Mouse (Mus musculus): ENCODE measurements at regions not wholly inside any gene's neighbourhood (a gene's known extent, or its start where the extent isn't known, plus 50 kb on each side); places are given as distances from the start of the nearest gene placed in this dataset.
A peak's percentile ranks its signal among the peaks of the same experiment; 100 is the strongest.

DNA sequence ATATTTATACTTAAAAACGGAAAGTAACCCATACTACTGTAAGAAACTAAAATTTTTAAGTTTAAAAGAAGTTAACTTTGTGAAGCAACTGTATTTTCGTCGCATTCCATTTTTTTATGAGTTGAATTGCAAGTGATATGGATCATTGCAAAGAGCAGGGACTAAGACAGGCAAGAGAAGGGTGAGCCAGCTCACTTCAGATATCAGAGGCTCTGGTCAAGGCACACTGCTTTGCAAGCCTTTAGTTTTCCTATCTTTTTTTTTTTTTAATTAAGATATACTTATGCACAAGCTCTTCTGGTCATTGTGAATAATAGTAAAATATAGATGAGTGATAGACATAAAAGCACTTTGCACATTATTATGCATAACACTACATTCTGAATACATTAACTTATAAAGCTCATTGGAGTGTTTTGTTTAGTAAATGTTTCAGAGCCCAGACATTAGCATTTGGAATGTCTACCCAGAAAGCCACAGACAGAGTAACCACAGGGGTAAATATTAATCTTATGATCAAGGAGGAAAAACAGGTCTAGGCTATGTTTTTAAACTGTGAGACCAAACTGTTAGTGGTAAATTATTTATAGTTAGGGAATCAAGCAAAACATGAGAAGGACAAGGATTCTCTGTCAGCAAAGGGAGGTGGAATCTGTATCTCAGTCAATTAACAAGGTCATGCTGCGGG, 392.8 kb upstream of the Nova1 start:
- Histone ChIP-seq H3K9me3 (ENCODE audit: control insufficient read depth, low read length) (no peaks in the 10 kb centered on the region), H3K9ac (ENCODE audit: low read length) (no peak overlapping the region), H3K27me3 (ENCODE audit: control insufficient read depth, insufficient read depth, low read length) (no peaks in the 10 kb centered on the region), H3K4me2 (replicated peaks; ENCODE audit: low read depth) (no peak overlapping the region), H3K27ac (replicated peaks) (no peak overlapping the region), H3K4me3 (ENCODE audit: low read depth, low read length) (no peak overlapping the region), H3K4me1 (replicated peaks; ENCODE audit: control insufficient read depth, insufficient read depth) (no peaks in the 10 kb centered on the region), H3K36me3 (ENCODE audit: control insufficient read depth, insufficient read depth, low read length) (no peaks in the 10 kb centered on the region)
- 77% methylated on average over 4 of the region's 4 CpGs for WGBS
- DNase-seq (ENCODE audit: low spot score) (no peak), ATAC-seq (ENCODE audit: low FRiP score, low TSS enrichment) (no peak)
- TF ChIP-seq CTCF (IDR thresholded peaks at IDR 0.05; ENCODE audit: low read depth) (no peak), EP300 (optimal IDR thresholded peaks at IDR 0.05) (no peak)

GRCm38 (mm10) chr12:47202936-47203335, 384.2 kb upstream of the Nova1 start:
- no peaks in the 10 kb centered on the region for H3K36me3 ChIP-seq (ENCODE audit: control insufficient read depth, insufficient read depth, low read length)
- no peaks in the 10 kb centered on the region for H3K9me3 ChIP-seq (ENCODE audit: control insufficient read depth, low read length)
- H3K4me3 ChIP-seq (ENCODE audit: low read depth, low read length): no peak overlapping the region
- WGBS: 78% methylated on average over 1 of the region's 1 CpGs
- no peak overlapping the region for H3K27ac ChIP-seq (replicated peaks)
- H3K4me2 ChIP-seq (replicated peaks; ENCODE audit: low read depth): no peak overlapping the region
- H3K9ac ChIP-seq (ENCODE audit: low read length): no peak overlapping the region
- no peak for DNase-seq (ENCODE audit: low spot score)
- H3K27me3 ChIP-seq (ENCODE audit: control insufficient read depth, insufficient read depth, low read length): no peaks in the 10 kb centered on the region
- TF ChIP-seq EP300 (optimal IDR thresholded peaks at IDR 0.05) (no peak), CTCF (IDR thresholded peaks at IDR 0.05; ENCODE audit: low read depth) (no peak)
- no peak for ATAC-seq (ENCODE audit: low FRiP score, low TSS enrichment)
- no peaks in the 10 kb centered on the region for H3K4me1 ChIP-seq (replicated peaks; ENCODE audit: control insufficient read depth, insufficient read depth)

DNA sequence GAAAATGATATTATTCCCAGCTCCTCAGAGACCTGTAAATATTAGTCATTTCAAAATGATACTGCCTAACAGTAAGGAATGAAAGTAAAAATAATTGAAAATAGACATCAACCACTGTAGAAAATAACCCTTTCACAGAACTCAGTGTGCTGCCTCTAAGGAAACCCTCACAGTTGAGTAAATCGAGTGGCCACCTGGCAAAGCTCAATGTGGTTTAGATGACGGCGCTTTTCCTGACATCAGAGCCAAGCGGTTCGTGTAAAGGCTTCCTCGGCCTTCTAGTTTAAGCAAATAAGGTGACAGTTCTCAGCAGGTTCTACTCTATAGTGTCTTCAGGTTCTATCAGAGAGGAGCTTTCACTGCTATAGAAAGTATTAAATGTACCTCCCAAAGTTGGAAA, 379.9 kb upstream of the Nova1 start:
- no peaks in the 10 kb centered on the region for H3K9me3 ChIP-seq (ENCODE audit: control insufficient read depth, low read length)
- no peak for DNase-seq (ENCODE audit: low spot score)
- TF ChIP-seq CTCF (IDR thresholded peaks at IDR 0.05; ENCODE audit: low read depth): no peak
- TF ChIP-seq EP300 (optimal IDR thresholded peaks at IDR 0.05): no peak
- no peaks in the 10 kb centered on the region for H3K4me1 ChIP-seq (replicated peaks; ENCODE audit: control insufficient read depth, insufficient read depth)
- H3K9ac ChIP-seq (ENCODE audit: low read length): no peak overlapping the region
- no peak overlapping the region for H3K27ac ChIP-seq (replicated peaks)
- no peaks in the 10 kb centered on the region for H3K36me3 ChIP-seq (ENCODE audit: control insufficient read depth, insufficient read depth, low read length)
- H3K4me3 ChIP-seq (ENCODE audit: low read depth, low read length): no peak overlapping the region
- no peak for ATAC-seq (ENCODE audit: low FRiP score, low TSS enrichment)
- no peak overlapping the region for H3K4me2 ChIP-seq (replicated peaks; ENCODE audit: low read depth)
- WGBS: 52% methylated on average over 6 of the region's 6 CpGs
- no peaks in the 10 kb centered on the region for H3K27me3 ChIP-seq (ENCODE audit: control insufficient read depth, insufficient read depth, low read length)

GRCm38 (mm10) chr12:47164736-47165135, 346.0 kb upstream of the Nova1 start:
- Histone ChIP-seq H3K4me3 (ENCODE audit: low read depth, low read length) (no peak overlapping the region), H3K4me2 (replicated peaks; ENCODE audit: low read depth) (peak overlapping the region; percentile 9), H3K36me3 (ENCODE audit: control insufficient read depth, insufficient read depth, low read length) (no peaks in the 10 kb centered on the region), H3K4me1 (replicated peaks; ENCODE audit: control insufficient read depth, insufficient read depth) (no peaks in the 10 kb centered on the region), H3K9ac (ENCODE audit: low read length) (no peak overlapping the region), H3K9me3 (ENCODE audit: control insufficient read depth, low read length) (no peaks in the 10 kb centered on the region), H3K27ac (replicated peaks) (no peak overlapping the region), H3K27me3 (ENCODE audit: control insufficient read depth, insufficient read depth, low read length) (no peaks in the 10 kb centered on the region)
- DNase-seq (ENCODE audit: low spot score): no peak
- TF ChIP-seq EP300 (optimal IDR thresholded peaks at IDR 0.05): no peak
- no peak for TF ChIP-seq CTCF (IDR thresholded peaks at IDR 0.05; ENCODE audit: low read depth)
- WGBS: 45% methylated on average over 8 of the region's 8 CpGs
- ATAC-seq (ENCODE audit: low FRiP score, low TSS enrichment): no peak

DNA sequence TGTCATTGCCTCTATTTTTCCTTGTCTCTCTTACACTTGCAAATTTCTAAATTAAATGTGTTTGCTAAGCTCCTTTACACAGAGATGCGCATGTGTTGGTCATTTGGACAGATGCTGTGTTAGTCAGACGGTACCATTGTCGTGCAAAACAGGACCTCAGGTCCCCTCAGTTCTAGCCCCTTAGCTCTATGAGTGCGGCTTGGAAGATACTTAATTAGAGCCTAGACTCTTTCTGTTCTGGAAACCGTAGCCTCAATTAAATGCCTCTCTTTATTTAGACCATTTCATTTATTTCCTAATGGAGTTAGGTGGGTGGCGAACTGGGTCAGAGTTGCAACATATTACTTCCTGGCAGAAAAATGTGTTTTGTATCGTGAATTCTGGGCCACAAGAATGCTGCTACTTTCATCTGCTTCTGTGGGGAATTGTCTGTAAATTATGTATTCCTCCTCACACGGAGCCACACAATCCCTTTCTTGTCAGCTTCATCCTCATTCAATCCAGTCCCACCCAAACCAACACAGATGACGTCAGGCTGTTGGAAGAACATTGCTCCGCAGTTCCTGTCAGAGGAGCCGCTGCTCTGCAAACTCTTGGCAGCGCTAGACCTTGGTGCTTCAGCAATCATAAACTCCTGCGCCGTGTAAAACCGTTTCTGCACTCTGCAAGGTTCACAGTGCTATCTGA, 345.4 kb upstream of the Nova1 start:
- no peak overlapping the region for H3K27ac ChIP-seq (replicated peaks)
- H3K9me3 ChIP-seq (ENCODE audit: control insufficient read depth, low read length): no peaks in the 10 kb centered on the region
- H3K9ac ChIP-seq (ENCODE audit: low read length): no peak overlapping the region
- TF ChIP-seq CTCF (IDR thresholded peaks at IDR 0.05; ENCODE audit: low read depth) (no peak), EP300 (optimal IDR thresholded peaks at IDR 0.05) (no peak)
- H3K27me3 ChIP-seq (ENCODE audit: control insufficient read depth, insufficient read depth, low read length): no peaks in the 10 kb centered on the region
- peak overlapping the region; percentile 9 for H3K4me2 ChIP-seq (replicated peaks; ENCODE audit: low read depth)
- ATAC-seq (ENCODE audit: low FRiP score, low TSS enrichment) (no peak), DNase-seq (ENCODE audit: low spot score) (peak; percentile 17)
- no peaks in the 10 kb centered on the region for H3K36me3 ChIP-seq (ENCODE audit: control insufficient read depth, insufficient read depth, low read length)
- H3K4me1 ChIP-seq (replicated peaks; ENCODE audit: control insufficient read depth, insufficient read depth): no peaks in the 10 kb centered on the region
- 30% methylated on average over 15 of the region's 15 CpGs for WGBS
- no peak overlapping the region for H3K4me3 ChIP-seq (ENCODE audit: low read depth, low read length)

DNA sequence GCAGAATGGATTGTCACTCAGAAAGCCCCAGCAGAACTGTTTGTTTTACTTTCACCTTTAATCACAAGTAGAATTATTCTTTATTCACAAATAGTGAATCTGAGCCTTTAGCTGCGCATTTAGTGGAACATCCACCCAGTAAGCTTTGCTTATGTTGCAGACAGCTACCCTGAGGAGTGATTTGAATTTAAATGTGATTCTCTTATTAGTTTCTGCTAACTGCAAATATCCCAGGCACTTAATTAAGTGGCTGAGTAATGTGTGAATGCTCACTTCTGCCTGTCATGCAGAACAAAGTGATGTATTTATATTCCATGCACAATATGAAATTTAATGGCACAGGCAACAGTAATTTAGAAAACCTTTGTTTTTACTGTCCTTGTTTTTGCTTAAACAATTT, 344.4 kb upstream of the Nova1 start:
- Histone ChIP-seq H3K4me1 (replicated peaks; ENCODE audit: control insufficient read depth, insufficient read depth) (no peaks in the 10 kb centered on the region), H3K4me3 (ENCODE audit: low read depth, low read length) (no peak overlapping the region), H3K27ac (replicated peaks) (no peak overlapping the region), H3K4me2 (replicated peaks; ENCODE audit: low read depth) (no peak overlapping the region), H3K27me3 (ENCODE audit: control insufficient read depth, insufficient read depth, low read length) (no peaks in the 10 kb centered on the region), H3K9ac (ENCODE audit: low read length) (no peak overlapping the region), H3K9me3 (ENCODE audit: control insufficient read depth, low read length) (no peaks in the 10 kb centered on the region), H3K36me3 (ENCODE audit: control insufficient read depth, insufficient read depth, low read length) (no peaks in the 10 kb centered on the region)
- no peak for ATAC-seq (ENCODE audit: low FRiP score, low TSS enrichment)
- DNase-seq (ENCODE audit: low spot score): no peak
- TF ChIP-seq EP300 (optimal IDR thresholded peaks at IDR 0.05) (no peak), CTCF (IDR thresholded peaks at IDR 0.05; ENCODE audit: low read depth) (no peak)
- 33% methylated on average over 1 of the region's 1 CpGs for WGBS
